Mouse (Mus musculus): ENCODE data around the gene Pif1. TPM values are rescaled to one million over a fixed set of nuclear protein-coding genes. Genes with fewer than 3 reads are reported as not detected.

Pif1 gene
- polyA plus RNA-seq, 1 experiment from 2014 or later, result 6.3 TPM

DNA sequence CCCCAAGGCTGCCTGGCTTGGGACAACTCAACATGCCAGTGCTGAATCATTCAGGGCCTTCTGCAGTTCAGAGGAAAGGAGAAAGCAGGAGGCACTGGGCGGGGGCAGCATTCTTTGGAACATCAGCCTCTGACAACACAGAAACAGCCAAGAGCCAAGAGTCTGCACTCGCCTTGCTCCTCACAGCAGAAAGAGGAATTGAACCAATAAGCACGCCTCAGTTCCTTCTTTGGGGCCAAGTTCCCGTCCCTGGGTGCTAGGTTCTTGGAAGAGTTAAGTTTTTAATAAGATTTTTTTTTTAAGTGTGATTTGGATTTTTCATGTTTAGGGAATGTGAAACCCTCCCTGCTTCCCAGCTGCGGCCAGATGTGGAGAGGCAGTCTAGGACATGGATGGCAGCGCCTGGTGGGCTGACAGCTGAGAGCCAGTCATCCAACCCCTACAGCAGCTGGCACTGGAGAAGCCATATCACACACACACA, 17.4 kb upstream of the Pif1 start:
- no peak overlapping the region for H3K4me3 ChIP-seq (ENCODE audit: low read depth, low read length)
- H3K4me2 ChIP-seq (ENCODE audit: low read length), result no peak overlapping the region
- ATAC-seq (no peak), DNase-seq (ENCODE audit: low spot score) (no peak)
- no peaks in the 10 kb centered on the region for H3K4me1 ChIP-seq (ENCODE audit: control insufficient read depth, insufficient read depth, low read length)
- 78% methylated on average over 6 of the region's 6 CpGs for WGBS
- no peaks in the 10 kb centered on the region for H3K27me3 ChIP-seq (replicated peaks; ENCODE audit: control insufficient read depth, insufficient read depth, low read length)
- no peaks in the 10 kb centered on the region for H3K36me3 ChIP-seq (ENCODE audit: control insufficient read depth, insufficient read depth, low read length)
- no peaks in the 10 kb centered on the region for H3K9me3 ChIP-seq (replicated peaks; ENCODE audit: control insufficient read depth, low read length)
- no peak overlapping the region for H3K27ac ChIP-seq (ENCODE audit: low read depth, low read length)
- no peak overlapping the region for H3K9ac ChIP-seq (ENCODE audit: low read length)

DNA sequence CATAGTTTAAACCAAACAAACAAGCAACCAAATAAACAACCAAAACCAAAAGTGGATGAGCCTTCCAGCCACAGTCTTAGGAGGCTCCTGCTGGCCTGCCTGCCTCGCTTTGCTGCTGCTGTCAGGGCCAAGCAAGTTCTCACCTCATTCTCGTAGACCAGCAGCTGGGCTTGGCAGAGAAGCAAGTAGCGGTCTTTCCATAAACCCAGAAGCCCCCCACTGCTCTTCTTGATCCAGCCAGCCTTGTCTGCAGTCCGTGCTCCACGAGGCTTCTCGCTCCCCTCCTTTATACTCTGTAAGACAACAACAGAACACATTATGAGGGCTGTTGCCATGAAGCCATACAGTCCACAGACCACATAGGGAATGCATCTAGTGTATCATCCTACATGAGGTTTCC, 14.1 kb upstream of the Pif1 start:
- no peaks in the 10 kb centered on the region for H3K36me3 ChIP-seq (ENCODE audit: control insufficient read depth, insufficient read depth, low read length)
- H3K9ac ChIP-seq (ENCODE audit: low read length), result no peak overlapping the region
- no peak overlapping the region for H3K27ac ChIP-seq (ENCODE audit: low read depth, low read length)
- no peak overlapping the region for H3K4me3 ChIP-seq (ENCODE audit: low read depth, low read length)
- ATAC-seq (no peak), DNase-seq (ENCODE audit: low spot score) (no peak)
- no peaks in the 10 kb centered on the region for H3K9me3 ChIP-seq (replicated peaks; ENCODE audit: control insufficient read depth, low read length)
- H3K27me3 ChIP-seq (replicated peaks; ENCODE audit: control insufficient read depth, insufficient read depth, low read length), result no peaks in the 10 kb centered on the region
- no peak overlapping the region for H3K4me2 ChIP-seq (ENCODE audit: low read length)
- WGBS, result 77% methylated on average over 6 of the region's 6 CpGs
- H3K4me1 ChIP-seq (ENCODE audit: control insufficient read depth, insufficient read depth, low read length), result peaks cover 9% of the 10 kb centered on the region

DNA sequence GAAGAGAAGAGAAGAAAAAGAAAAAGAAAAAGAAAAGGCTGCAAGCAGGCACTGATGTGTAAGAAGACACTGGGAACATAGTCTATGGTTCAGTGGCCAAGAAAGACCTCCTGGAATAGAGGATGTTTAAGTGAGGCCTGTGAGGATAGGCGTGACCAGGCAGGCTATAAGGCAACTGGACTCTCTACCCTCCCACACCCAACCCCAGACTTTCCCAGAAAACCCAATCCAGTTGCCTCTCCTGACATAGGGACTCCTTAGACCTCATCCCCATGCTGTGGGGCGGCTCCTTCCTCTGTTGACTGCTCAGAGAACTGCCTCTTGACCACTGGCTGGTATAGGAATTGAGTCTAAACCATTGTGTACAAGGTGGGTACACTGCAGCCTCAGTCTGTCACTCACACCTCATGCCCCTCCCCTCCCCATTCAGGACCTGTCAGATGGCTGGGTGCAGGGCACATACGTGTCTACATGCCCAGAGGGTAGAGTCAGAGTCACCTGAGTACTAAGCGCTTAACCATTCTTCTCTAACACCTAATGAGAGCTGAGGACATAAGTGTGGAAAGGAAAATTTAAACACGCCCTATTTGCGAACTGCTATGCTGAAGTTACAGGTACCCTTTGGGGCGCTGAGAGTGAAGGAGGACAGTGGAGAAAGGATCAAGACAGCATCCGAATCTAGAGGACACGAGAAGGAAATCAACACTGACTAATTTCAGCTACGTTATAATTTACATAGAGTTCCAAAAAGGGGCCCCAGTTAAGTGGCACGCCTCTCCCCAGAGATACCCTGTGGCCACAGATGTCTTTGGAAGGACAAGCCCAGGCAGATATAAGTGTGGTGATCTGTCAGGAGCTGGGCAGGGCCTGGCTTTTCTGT, 12.2 kb upstream of the Pif1 start:
- Histone ChIP-seq H3K9ac (ENCODE audit: low read length) (no peak overlapping the region), H3K27me3 (replicated peaks; ENCODE audit: control insufficient read depth, insufficient read depth, low read length) (no peaks in the 10 kb centered on the region), H3K27ac (ENCODE audit: low read depth, low read length) (no peak overlapping the region), H3K4me1 (ENCODE audit: control insufficient read depth, insufficient read depth, low read length) (peaks cover 16% of the 10 kb centered on the region), H3K9me3 (replicated peaks; ENCODE audit: control insufficient read depth, low read length) (no peaks in the 10 kb centered on the region), H3K36me3 (ENCODE audit: control insufficient read depth, insufficient read depth, low read length) (no peaks in the 10 kb centered on the region), H3K4me2 (ENCODE audit: low read length) (no peak overlapping the region), H3K4me3 (ENCODE audit: low read depth, low read length) (no peak overlapping the region)
- ATAC-seq (no peak), DNase-seq (ENCODE audit: low spot score) (no peak)
- WGBS, result 85% methylated on average over 11 of the region's 11 CpGs

- DNase-seq (ENCODE audit: low spot score), result peak; percentile 62
- H3K9ac ChIP-seq (ENCODE audit: low read length), result no peak overlapping the region
- no peaks in the 10 kb centered on the region for H3K9me3 ChIP-seq (replicated peaks; ENCODE audit: control insufficient read depth, low read length)
- no peak overlapping the region for H3K4me2 ChIP-seq (ENCODE audit: low read length)
- no peaks in the 10 kb centered on the region for H3K27me3 ChIP-seq (replicated peaks; ENCODE audit: control insufficient read depth, insufficient read depth, low read length)
- H3K36me3 ChIP-seq (ENCODE audit: control insufficient read depth, insufficient read depth, low read length), result no peaks in the 10 kb centered on the region
- 75% methylated on average over 8 of the region's 8 CpGs for WGBS
- no peak for ATAC-seq
- no peak overlapping the region for H3K27ac ChIP-seq (ENCODE audit: low read depth, low read length)
- peaks cover 16% of the 10 kb centered on the region for H3K4me1 ChIP-seq (ENCODE audit: control insufficient read depth, insufficient read depth, low read length)
- no peak overlapping the region for H3K4me3 ChIP-seq (ENCODE audit: low read depth, low read length)
These were observed 11.4 kb upstream of the Pif1 start for GRCm38 (mm10) chr9:65575393-65576196.

DNA sequence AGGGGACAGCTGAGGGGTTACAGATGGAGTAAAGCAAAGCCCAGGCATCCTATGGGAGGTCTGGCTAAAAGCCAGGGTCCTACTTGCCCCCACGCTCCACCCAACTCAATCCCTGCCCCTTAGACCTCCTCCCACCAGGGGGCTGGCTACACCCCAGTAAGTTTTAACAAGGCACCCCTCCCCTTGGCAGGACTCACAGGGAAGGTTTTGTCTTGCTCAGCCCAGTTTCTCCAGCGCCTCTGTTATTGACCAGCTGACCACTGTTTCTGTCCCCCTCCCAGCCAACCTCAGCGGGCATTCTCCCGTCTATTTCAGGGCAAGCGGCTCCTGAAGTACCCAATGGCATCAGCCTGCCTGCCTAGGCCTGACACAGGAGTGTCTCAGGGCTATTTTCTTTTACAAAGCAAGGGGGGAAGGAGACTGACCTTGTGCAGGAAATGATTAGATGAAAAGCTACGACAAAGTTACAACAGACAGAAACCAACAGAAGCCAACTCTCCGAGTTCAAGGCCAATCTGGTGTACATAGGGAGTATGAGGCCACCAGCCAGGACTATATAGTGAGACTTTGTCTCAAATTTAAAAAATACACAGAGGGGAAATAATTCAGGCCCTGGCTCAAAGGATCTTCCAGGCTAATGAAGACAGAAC, 10.0 kb upstream of the Pif1 start:
- Histone ChIP-seq H3K27ac (ENCODE audit: low read depth, low read length) (no peak overlapping the region), H3K4me1 (ENCODE audit: control insufficient read depth, insufficient read depth, low read length) (peaks cover 18% of the 10 kb centered on the region), H3K4me2 (ENCODE audit: low read length) (no peak overlapping the region), H3K9me3 (replicated peaks; ENCODE audit: control insufficient read depth, low read length) (no peaks in the 10 kb centered on the region), H3K4me3 (ENCODE audit: low read depth, low read length) (no peak overlapping the region), H3K36me3 (ENCODE audit: control insufficient read depth, insufficient read depth, low read length) (no peaks in the 10 kb centered on the region), H3K9ac (ENCODE audit: low read length) (no peak overlapping the region), H3K27me3 (replicated peaks; ENCODE audit: control insufficient read depth, insufficient read depth, low read length) (no peaks in the 10 kb centered on the region)
- DNase-seq (ENCODE audit: low spot score) (peak; percentile 16), ATAC-seq (no peak)
- WGBS, result 29% methylated on average over 7 of the region's 7 CpGs

- DNase-seq (ENCODE audit: low spot score), result no peak
- no peaks in the 10 kb centered on the region for H3K9me3 ChIP-seq (replicated peaks; ENCODE audit: control insufficient read depth, low read length)
- H3K9ac ChIP-seq (ENCODE audit: low read length), result no peak overlapping the region
- no peak overlapping the region for H3K4me2 ChIP-seq (ENCODE audit: low read length)
- no peak for ATAC-seq
- no peaks in the 10 kb centered on the region for H3K27me3 ChIP-seq (replicated peaks; ENCODE audit: control insufficient read depth, insufficient read depth, low read length)
- H3K27ac ChIP-seq (ENCODE audit: low read depth, low read length), result no peak overlapping the region
- H3K4me1 ChIP-seq (ENCODE audit: control insufficient read depth, insufficient read depth, low read length), result peaks cover 18% of the 10 kb centered on the region
- H3K4me3 ChIP-seq (ENCODE audit: low read depth, low read length), result no peak overlapping the region
- 86% methylated on average over 4 of the region's 4 CpGs for WGBS
- H3K36me3 ChIP-seq (ENCODE audit: control insufficient read depth, insufficient read depth, low read length), result no peaks in the 10 kb centered on the region
These were observed 9.3 kb upstream of the Pif1 start for GRCm38 (mm10) chr9:65577511-65578196.

- WGBS, result 65% methylated on average over 9 of the region's 9 CpGs
- peak overlapping the region; percentile 75; the same call in 1 of the 2 replicates for H3K4me2 ChIP-seq (ENCODE audit: low read length)
- DNase-seq (ENCODE audit: low spot score) (no peak), ATAC-seq (no peak)
- H3K4me3 ChIP-seq (ENCODE audit: low read depth, low read length), result peak overlapping the region; percentile 41; the same call in 1 of the 2 replicates
- no peaks in the 10 kb centered on the region for H3K36me3 ChIP-seq (ENCODE audit: control insufficient read depth, insufficient read depth, low read length)
- no peak overlapping the region for H3K9ac ChIP-seq (ENCODE audit: low read length)
- no peaks in the 10 kb centered on the region for H3K9me3 ChIP-seq (replicated peaks; ENCODE audit: control insufficient read depth, low read length)
- no peak overlapping the region for H3K27ac ChIP-seq (ENCODE audit: low read depth, low read length)
- peaks cover 18% of the 10 kb centered on the region for H3K4me1 ChIP-seq (ENCODE audit: control insufficient read depth, insufficient read depth, low read length)
- H3K27me3 ChIP-seq (replicated peaks; ENCODE audit: control insufficient read depth, insufficient read depth, low read length), result no peaks in the 10 kb centered on the region
These were observed 8.1 kb upstream of the Pif1 start for GRCm38 (mm10) chr9:65578801-65579249.

- WGBS, result under 1% methylated on average over 43 of the region's 45 CpGs
These were observed 7.1 kb upstream of the Pif1 start, which contains the start of gene Plekho2 for GRCm38 (mm10) chr9:65579781-65580371. Gene Plekho2 (minus strand): TSS chr9:65580040.

More at GRCm38 (mm10) chr9:65579781-65580371, 7.1 kb upstream of the Pif1 start, which contains the start of gene Plekho2:
- peaks cover 18% of the 10 kb centered on the region for H3K4me1 ChIP-seq (ENCODE audit: control insufficient read depth, insufficient read depth, low read length)
- no peaks in the 10 kb centered on the region for H3K9me3 ChIP-seq (replicated peaks; ENCODE audit: control insufficient read depth, low read length)
- H3K27me3 ChIP-seq (replicated peaks; ENCODE audit: control insufficient read depth, insufficient read depth, low read length), result no peaks in the 10 kb centered on the region
- peak within 1 kb of the TSS; percentile 55; the same call in 1 of the 2 replicates for H3K27ac ChIP-seq (ENCODE audit: low read depth, low read length)
- ATAC-seq, result peak; percentile 94
- no peaks in the 10 kb centered on the region for H3K36me3 ChIP-seq (ENCODE audit: control insufficient read depth, insufficient read depth, low read length)
- peak within 1 kb of the TSS; percentile 41 for H3K4me3 ChIP-seq (ENCODE audit: low read depth, low read length)
- H3K9ac ChIP-seq (ENCODE audit: low read length), result peak within 1 kb of the TSS; percentile 62
- peak within 1 kb of the TSS; percentile 75 for H3K4me2 ChIP-seq (ENCODE audit: low read length)
- peak; percentile 97 for DNase-seq (ENCODE audit: low spot score)

Measured in forebrain, embryonic 14.5 days (tissue).